Comparison of ENCODE assay signal across 12 mouse cellular contexts in genomic region chr3:87323778-87324177, GRCm38 (mm10). TPM values are rescaled to one million over a fixed set of nuclear protein-coding genes. Genes with fewer than 3 reads are reported as not detected.
DNase-seq lines count a peak whose midpoint lies in the region; ATAC-seq and TF ChIP-seq lines count a peak whose summit lies in the region.
"Had no signal": no experiment of that assay in that cellular context is flagged by ENCODE, and none has a peak within 500 bp of the region (broad histone marks: within the 10 kb centered on the region; RNA-seq: fewer than 3 reads in every experiment).

No protein-coding gene starts in this region.

- intact Hi-C loops in gastrocnemius, adult 2 months (cut with DNase I) = loop anchor here (5.0 kb wide), 1 partner anchor 179 kb away; no protein-coding TSS in a partner anchor
- intact Hi-C loops in gastrocnemius, postnatal 36 days (cut with DNase I) = loop anchor here (5.0 kb wide), 1 partner anchor 179 kb away; no protein-coding TSS in a partner anchor

- H3K4me2 ChIP-seq in lung, embryonic 14.5 days = no peak overlapping the region
- H3K4me2 ChIP-seq: embryonic facial prominence, embryonic 13.5 days; midbrain, embryonic 11.5 days had no signal

- no peak for DNase-seq in gastrocnemius, adult 2 months
- DNase-seq in gastrocnemius, postnatal 36 days = no peak
- peak; percentile 60 for DNase-seq in lung, embryonic 14.5 days
- no peak for DNase-seq in lung, adult 18-20 months
- peak; percentile 23 for DNase-seq in brain, adult 2 months (ENCODE audit: low read depth, low spot score)
- no peak for DNase-seq in urinary bladder, postnatal 36 days (ENCODE audit: low spot score in 2 of 2)
- DNase-seq in urinary bladder, adult 18-20 months (ENCODE audit: low spot score in 2 of 2) = no peak

- TF ChIP-seq CTCF in gastrocnemius, adult 2 months (IDR thresholded peaks at IDR 0.05) = peak; percentile 47; the same call in 1 of the 2 replicates
- peak; percentile 60 for TF ChIP-seq CTCF in lung, embryonic 14.5 days (IDR thresholded peaks at IDR 0.05; ENCODE audit: low read depth)

- no peak overlapping the region for H3K27ac ChIP-seq in gastrocnemius, adult 2 months
- no peak overlapping the region for H3K27ac ChIP-seq in lung, embryonic 14.5 days (ENCODE audit: low read depth)
- H3K27ac ChIP-seq: embryonic facial prominence, embryonic 13.5 days had no signal

- WGBS in lung, embryonic 14.5 days = 8% methylated on average over 3 of the region's 3 CpGs

- H3K36me3 ChIP-seq in lung, embryonic 14.5 days (ENCODE audit: insufficient read depth) = no peaks in the 10 kb centered on the region
- H3K36me3 ChIP-seq: embryonic facial prominence, embryonic 13.5 days; G1E had no signal

- H3K27me3 ChIP-seq in lung, embryonic 14.5 days (ENCODE audit: insufficient read depth, low read length) = no peaks in the 10 kb centered on the region
- H3K27me3 ChIP-seq: embryonic facial prominence, embryonic 13.5 days had no signal

- H3K4me1 ChIP-seq in lung, embryonic 14.5 days (ENCODE audit: insufficient read depth) = no peaks in the 10 kb centered on the region
- H3K4me1 ChIP-seq: embryonic facial prominence, embryonic 13.5 days had no signal

- ATAC-seq in lung, embryonic 14.5 days (ENCODE audit: insufficient read depth) = no peak
- ATAC-seq in neutrophil, adult 5-6 weeks (ENCODE audit: extremely low read depth, insufficient number of reproducible peaks, low FRiP score, poor library complexity, severe bottlenecking) = 0 out of 2 replicates have a peak, but pooled peaks have one; percentile 51

- H3K9me3 ChIP-seq in lung, embryonic 14.5 days (ENCODE audit: low read depth, low read length) = no peaks in the 10 kb centered on the region
- H3K9me3 ChIP-seq: embryonic facial prominence, embryonic 13.5 days; G1E had no signal

- H3K9ac ChIP-seq in lung, embryonic 14.5 days = no peak overlapping the region
- H3K9ac ChIP-seq: embryonic facial prominence, embryonic 13.5 days had no signal

- H3K4me3 ChIP-seq in gastrocnemius, adult 2 months = no peak overlapping the region
- no peak overlapping the region for H3K4me3 ChIP-seq in lung, embryonic 14.5 days (ENCODE audit: low read depth, low read length)
- H3K4me3 ChIP-seq: embryonic facial prominence, embryonic 13.5 days had no signal

RNA-seq across cellular contexts. Expression of gene Cd5l, which starts 33.9 kb away (rescaled TPM):
- not detected for total RNA-seq in gastrocnemius, adult 2 months (2021)
- total RNA-seq in gastrocnemius, postnatal 36 days (2021) = not detected
- 0.12 and 0.27 TPM in 2 replicates for polyA plus RNA-seq in lung, embryonic 14.5 days (2014; fragmentation: Nextera tagmentation; extraction: Ambion mirVana)
- total RNA-seq in neutrophil, adult 5-6 weeks (2017) = not detected in 2 replicates
- total RNA-seq: gastrocnemius, adult 8-10 months had no signal
- polyA plus RNA-seq: G1E had no signal

RNA-seq across cellular contexts. Expression of gene Fcrl1, which starts 52.4 kb away (rescaled TPM):
- not detected for total RNA-seq in gastrocnemius, adult 2 months (2021)
- total RNA-seq in gastrocnemius, postnatal 36 days (2021) = not detected
- 0.20 TPM in 1 of 2 replicates, not detected in the other for polyA plus RNA-seq in lung, embryonic 14.5 days (2014; fragmentation: Nextera tagmentation; extraction: Ambion mirVana)
- total RNA-seq in neutrophil, adult 5-6 weeks (2017) = 148 and 155 TPM in 2 replicates
- polyA plus RNA-seq: G1E; midbrain, embryonic 11.5 days had no signal

Comparison
In these comparisons a context has a peak if more than half of its experiments do, and no peak if none do; other contexts are left out.
1. DNase-seq: peak in lung, embryonic 14.5 days (single experiment) and brain, adult 2 months (single experiment); none in gastrocnemius, adult 2 months (single experiment), gastrocnemius, postnatal 36 days (0 of 2), lung, adult 18-20 months (0 of 2), urinary bladder, postnatal 36 days (0 of 2) and urinary bladder, adult 18-20 months (0 of 2).
2. RNA of gene Fcrl1, which starts 52.4 kb away (total RNA-seq): 148 to 155 TPM in neutrophil, adult 5-6 weeks; not detected in gastrocnemius, postnatal 36 days and not detected in gastrocnemius, adult 2 months; every median in the first group is over 100 times any median in the second.